Mouse (Mus musculus) heart, postnatal 0 days (tissue): Measurements from ENCODE around the gene Nup62. TPM values are rescaled to one million over a fixed set of nuclear protein-coding genes. Genes with fewer than 3 reads are reported as not detected.

Source experiments
- ATAC-seq: fragments of 200-750 bp; cut with Nextera tagmentation; 2 replicates; pipeline ENCODE4 v1.8.0; 2017; ENCODE audit warnings: low read depth, moderate number of reproducible peaks, moderate library complexity; ENCODE audit not compliant: insufficient read depth
- DNase-seq: peaks from one replicate; pipeline ENCODE4 v3.0.0-alpha.2; 2016; ENCODE audit warnings: low spot score
- H3K27ac ChIP-seq: fragments of 300-500 bp; sonication (generic); 2 replicates; pipeline ENCODE4 v1.5.1; 2014; ENCODE audit warnings: low read depth, mild to moderate bottlenecking
- H3K27me3 ChIP-seq: fragments of 300-500 bp; sonication (generic); 2 replicates; pipeline ENCODE4 v1.6.1; 2014; ENCODE audit warnings: low read length, mixed read lengths; ENCODE audit not compliant: control insufficient read depth, insufficient read depth
- H3K36me3 ChIP-seq: fragments of 300-500 bp; sonication (generic); replicated peaks from 2 replicates; pipeline ENCODE4 v1.6.1; 2014; ENCODE audit warnings: low read length, mixed read lengths; ENCODE audit not compliant: control insufficient read depth, insufficient read depth
- H3K4me1 ChIP-seq: fragments of 300-500 bp; sonication (generic); 2 replicates; pipeline ENCODE4 v1.6.1; 2014; ENCODE audit warnings: antibody characterized with exemption; ENCODE audit not compliant: control insufficient read depth, insufficient read depth
- H3K4me2 ChIP-seq: fragments of 300-500 bp; sonication (generic); 2 replicates; pipeline ENCODE4 v1.6.1; 2014; ENCODE audit warnings: low read depth, mild to moderate bottlenecking, low read length, moderate library complexity
- H3K4me3 ChIP-seq: fragments of 300-500 bp; sonication (generic); 2 replicates; pipeline ENCODE4 v1.5.1; 2014; ENCODE audit warnings: low read depth, low read length
- H3K9ac ChIP-seq: fragments of 300-500 bp; sonication (generic); replicated peaks from 2 replicates; pipeline ENCODE4 v1.6.1; 2014; ENCODE audit warnings: low read depth, low read length, mixed read lengths
- H3K9me3 ChIP-seq: fragments of 300-500 bp; sonication (generic); replicated peaks from 2 replicates; pipeline ENCODE4 v1.6.1; 2016; ENCODE audit warnings: low read length; ENCODE audit not compliant: control insufficient read depth
- CTCF ChIP-seq: IDR thresholded peaks from 2 replicates; pipeline ENCODE4 v1.5.1; 2016; ENCODE audit warnings: antibody characterized with exemption, control low read depth, low read depth
- EP300 ChIP-seq: IDR thresholded peaks from 2 replicates; pipeline ENCODE4 v1.6.1; 2016; ENCODE audit warnings: antibody characterized with exemption, low read depth
- WGBS: fragments of 180-500 bp; shearing (Covaris S2); extraction: QIAGEN DNeasy Blood & Tissue Kit; methylation state at CpG from one replicate; pipeline ENCODE4 v1.1.7; 2014; 5-methylcytosine and 5-hydroxymethylcytosine counted together
- polyA plus RNA-seq: library from polyadenylated mRNA; unstranded; fragments of >200 nt; fragmentation: Nextera tagmentation; extraction: Ambion mirVana; gene quantifications from 2 replicates; pipeline ENCODE4 v1.2.1, GENCODE M21; 2015
- total RNA-seq: library from RNA; depleted of rRNA; stranded (reverse); fragments of >200 nt; gene quantifications from 2 replicates; pipeline ENCODE4 v1.2.3, GENCODE M21; 2014; ENCODE audit warnings: low replicate concordance

The Nup62 gene
- total and polyA plus RNA-seq, 2 experiments from 2014 or later: 40.9 to 75.3 TPM

- H3K9ac ChIP-seq: peak overlapping the region; percentile 34; the same call in 1 of the 2 replicates
- no peaks in the 10 kb centered on the region for H3K36me3 ChIP-seq
- H3K4me3 ChIP-seq: peak overlapping the region; percentile 78; the same call in 1 of the 2 replicates
- no peak for DNase-seq
- WGBS: 82% methylated on average over 2 of the region's 2 CpGs
- TF ChIP-seq EP300: no peak
- TF ChIP-seq CTCF: no peak
- peak overlapping the region; percentile 85 for H3K4me2 ChIP-seq
- peaks cover 44% of the 10 kb centered on the region for H3K4me1 ChIP-seq
- H3K9me3 ChIP-seq: no peaks in the 10 kb centered on the region
- no peak for ATAC-seq
- peak overlapping the region; percentile 48; the same call in 1 of the 2 replicates for H3K27ac ChIP-seq
- H3K27me3 ChIP-seq: no peaks in the 10 kb centered on the region
These were observed 3.5 kb downstream of the Nup62 start for GRCm38 (mm10) chr7:44819391-44819790.

- Histone ChIP-seq H3K36me3 (no peaks in the 10 kb centered on the region), H3K9me3 (no peaks in the 10 kb centered on the region), H3K27ac (no peak overlapping the region), H3K4me3 (no peak overlapping the region), H3K4me2 (0 out of 2 replicates have a peak overlapping the region, but pooled peaks have one; percentile 85), H3K9ac (no peak overlapping the region), H3K27me3 (no peaks in the 10 kb centered on the region), H3K4me1 (peaks cover 42% of the 10 kb centered on the region)
- no peak for DNase-seq
- ATAC-seq: no peak
- TF ChIP-seq CTCF (no peak), EP300 (no peak)
- 27% methylated on average over 5 of the region's 5 CpGs for WGBS
These were observed 4.0 kb downstream of the Nup62 start for GRCm38 (mm10) chr7:44819863-44820262.

GRCm38 (mm10) chr7:44820525-44820924, 4.6 kb downstream of the Nup62 start:
- no peak for DNase-seq
- no peak overlapping the region for H3K27ac ChIP-seq

GRCm38 (mm10) chr7:44821666-44822448, 6.0 kb downstream of the Nup62 start:
- H3K36me3 ChIP-seq: no peaks in the 10 kb centered on the region
- no peak overlapping the region for H3K4me3 ChIP-seq
- H3K27ac ChIP-seq: no peak overlapping the region
- no peaks in the 10 kb centered on the region for H3K27me3 ChIP-seq
- 77% methylated on average over 7 of the region's 7 CpGs for WGBS
- no peak overlapping the region for H3K4me2 ChIP-seq
- DNase-seq: no peak
- no peak overlapping the region for H3K9ac ChIP-seq
- ATAC-seq: no peak
- TF ChIP-seq CTCF (no peak), EP300 (no peak)
- H3K4me1 ChIP-seq: peaks cover 40% of the 10 kb centered on the region
- no peaks in the 10 kb centered on the region for H3K9me3 ChIP-seq

More at GRCm38 (mm10) chr7:44820525-44820924, 4.6 kb downstream of the Nup62 start:
- no peak for ATAC-seq
- Histone ChIP-seq H3K4me3 (no peak overlapping the region), H3K4me1 (peaks cover 40% of the 10 kb centered on the region), H3K36me3 (no peaks in the 10 kb centered on the region), H3K4me2 (no peak overlapping the region), H3K27me3 (no peaks in the 10 kb centered on the region), H3K9ac (no peak overlapping the region), H3K9me3 (no peaks in the 10 kb centered on the region)
- 54% methylated on average over 3 of the region's 3 CpGs for whole genome bisulfite sequencing
- no peak for TF ChIP-seq EP300
- TF ChIP-seq CTCF: no peak

GRCm38 (mm10) chr7:44823409-44823808, 7.5 kb downstream of the Nup62 start:
- TF ChIP-seq EP300: no peak
- peak; percentile 30; the same call in 1 of the 2 replicates for TF ChIP-seq CTCF
- Histone ChIP-seq H3K36me3 (peaks cover 4% of the 10 kb centered on the region), H3K9ac (no peak overlapping the region), H3K9me3 (no peaks in the 10 kb centered on the region), H3K4me2 (no peak overlapping the region), H3K27me3 (no peaks in the 10 kb centered on the region), H3K27ac (no peak overlapping the region), H3K4me1 (peaks cover 24% of the 10 kb centered on the region), H3K4me3 (no peak overlapping the region)
- ATAC-seq (no peak), DNase-seq (no peak)
- 40% methylated on average over 7 of the region's 7 CpGs for WGBS

- H3K4me3 ChIP-seq: no peak overlapping the region
- H3K9ac ChIP-seq: no peak overlapping the region
- H3K36me3 ChIP-seq: peaks cover 19% of the 10 kb centered on the region
- no peak overlapping the region for H3K4me2 ChIP-seq
- peak; percentile 74 for DNase-seq
- no peaks in the 10 kb centered on the region for H3K9me3 ChIP-seq
- ATAC-seq: peak; percentile 75; the same call in 1 of the 2 replicates
- no peak overlapping the region for H3K27ac ChIP-seq
- peaks cover 10% of the 10 kb centered on the region for H3K4me1 ChIP-seq
- TF ChIP-seq CTCF: peak; percentile 95
- TF ChIP-seq EP300: no peak
- WGBS: 15% methylated on average over 3 of the region's 3 CpGs
- H3K27me3 ChIP-seq: no peaks in the 10 kb centered on the region
These were observed 9.0 kb downstream of the Nup62 start for GRCm38 (mm10) chr7:44824872-44825271.
